Mouse (Mus musculus): ENCODE measurements around the gene Olfr1314.

The Olfr1314 gene

GRCm38 (mm10) chr2:112096681-112097080 lies at the start of gene Olfr1314:
Gene Olfr1314 (minus strand): TSS chr2:112096781.
- no peak for DNase-seq (ENCODE audit: low spot score in 2 of 2)

- no peak for DNase-seq (ENCODE audit: low spot score in 2 of 2)
Measured at GRCm38 (mm10) chr2:112140029-112140428, 43.4 kb upstream of the Olfr1314 start, which contains the start of gene Olfr1317. Gene Olfr1317 (plus strand): TSS chr2:112140329.

DNA sequence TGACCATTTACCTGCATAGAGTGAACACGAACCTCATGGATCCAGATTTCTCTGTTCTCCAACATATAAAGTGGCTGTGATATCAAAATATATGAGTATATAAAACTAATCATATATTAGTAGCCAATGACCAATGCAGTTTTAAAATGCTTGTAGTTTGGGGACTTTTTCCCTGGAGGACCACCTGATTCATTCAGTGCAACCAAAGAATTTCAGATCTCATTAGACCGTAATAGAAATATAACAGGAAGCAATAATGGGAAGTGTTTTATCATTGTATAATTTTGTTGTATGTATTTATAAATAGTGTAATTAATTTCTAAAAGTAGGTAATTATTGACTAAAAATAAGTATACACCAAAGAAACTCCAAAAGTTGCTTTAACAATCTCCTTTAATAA lies 38.3 kb upstream of the Olfr1314 start, which contains the start of gene Olfr1316:
Gene Olfr1316, minus strand, starts transcription at position 101 of the 400 bp plus-strand sequence.
- DNase-seq (ENCODE audit: low spot score in 2 of 2): no peak

- no peak for DNase-seq (ENCODE audit: low spot score in 2 of 2)
Measured at GRCm38 (mm10) chr2:112115340-112115739, 18.8 kb upstream of the Olfr1314 start, which contains the start of gene Olfr1315-ps1. Gene Olfr1315-ps1 (minus strand): TSS chr2:112115440.

DNA sequence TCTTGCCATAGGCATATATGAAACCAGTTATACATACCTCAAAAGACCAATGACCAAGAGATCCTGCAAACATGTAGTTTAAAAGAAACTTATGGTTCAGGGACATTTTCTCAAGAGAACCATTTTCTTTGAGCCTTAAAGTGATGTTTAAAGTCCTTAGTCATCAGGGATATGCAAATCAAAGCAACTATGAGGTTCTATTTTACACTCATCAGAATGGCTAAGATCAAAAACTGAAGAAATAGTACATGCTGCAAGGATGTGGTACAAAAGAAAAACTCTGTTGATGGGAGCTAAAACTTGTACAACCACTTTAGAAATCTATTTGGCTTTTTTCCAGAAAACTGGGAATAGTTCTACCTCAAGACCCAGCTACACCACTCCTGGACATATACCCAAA lies 18.8 kb downstream of the Olfr1314 start, which contains the start of gene Olfr1313:
Gene Olfr1313, minus strand, starts transcription at position 101 of the 400 bp plus-strand sequence.
- no peak for DNase-seq (ENCODE audit: low spot score in 2 of 2)

GRCm38 (mm10) chr2:112050138-112050537 lies 46.4 kb downstream of the Olfr1314 start, which contains the start of gene Olfr1312:
Gene Olfr1312 (minus strand): TSS chr2:112050238.
- DNase-seq (ENCODE audit: low spot score in 2 of 2): no peak
